Mouse (Mus musculus) liver, embryonic 14.5 days (tissue): ENCODE measurements at regions not wholly inside any gene's neighbourhood (a gene's known extent, or its start where the extent isn't known, plus 50 kb on each side); places are given as distances from the start of the nearest gene placed in this dataset.

Experiments
- CTCF ChIP-seq: IDR thresholded peaks from 2 replicates; pipeline ENCODE4 v1.5.1; 2016; ENCODE audit warnings: antibody characterized with exemption, low read depth, control low read depth
- EP300 ChIP-seq: IDR thresholded peaks from 2 replicates; pipeline ENCODE4 v1.6.1; 2016; ENCODE audit warnings: antibody characterized with exemption, low read depth

- no peak for TF ChIP-seq EP300
- no peak for TF ChIP-seq CTCF
These were observed 340.1 kb upstream of the Dph6 start for GRCm38 (mm10) chr2:114994691-114995347.
